Mouse (Mus musculus) midbrain, embryonic 13.5 days (tissue): ENCODE measurements around the gene Ccdc39. TPM values are rescaled to one million over a fixed set of nuclear protein-coding genes. Genes with fewer than 3 reads are reported as not detected.

ENCODE experiments used
- ATAC-seq: fragments of 200-750 bp; cut with Nextera tagmentation; 2 replicates; pipeline ENCODE4 v1.8.0; 2017; ENCODE audit warnings: mild to moderate bottlenecking, moderate TSS enrichment, moderate library complexity
- H3K27ac ChIP-seq: fragments of 300-500 bp; sonication (generic); 2 replicates; pipeline ENCODE4 v1.5.1; 2015; ENCODE audit warnings: inconsistent platforms, mild to moderate bottlenecking, moderate library complexity
- H3K27me3 ChIP-seq: fragments of 300-500 bp; sonication (generic); 2 replicates; pipeline ENCODE4 v1.6.1; 2015; ENCODE audit warnings: mild to moderate bottlenecking, inconsistent platforms
- H3K36me3 ChIP-seq: fragments of 300-500 bp; sonication (generic); 2 replicates; pipeline ENCODE4 v1.6.1; 2015; ENCODE audit warnings: mild to moderate bottlenecking, inconsistent platforms
- H3K4me1 ChIP-seq: fragments of 300-500 bp; sonication (generic); replicated peaks from 2 replicates; pipeline ENCODE4 v1.6.1; 2015; ENCODE audit warnings: inconsistent platforms
- H3K4me2 ChIP-seq: fragments of 300-500 bp; sonication (generic); replicated peaks from 2 replicates; pipeline ENCODE4 v1.6.1; 2015; ENCODE audit warnings: moderate library complexity, mild to moderate bottlenecking, inconsistent platforms
- H3K4me3 ChIP-seq: fragments of 300-500 bp; sonication (generic); replicated peaks from 2 replicates; pipeline ENCODE4 v1.5.1; 2015; ENCODE audit warnings: mild to moderate bottlenecking, inconsistent platforms
- H3K9ac ChIP-seq: fragments of 300-500 bp; sonication (generic); replicated peaks from 2 replicates; pipeline ENCODE4 v1.6.1; 2015; ENCODE audit warnings: mild to moderate bottlenecking, inconsistent platforms
- H3K9me3 ChIP-seq: fragments of 300-500 bp; sonication (generic); 2 replicates; pipeline ENCODE4 v1.6.1; 2016; ENCODE audit warnings: mild to moderate bottlenecking, inconsistent platforms
- WGBS: fragments of 180-500 bp; shearing (Covaris S2); methylation state at CpG from one replicate; pipeline ENCODE4 v1.1.7; 2015; 5-methylcytosine and 5-hydroxymethylcytosine counted together
- polyA plus RNA-seq: library from polyadenylated mRNA; unstranded; fragments of >200 nt; fragmentation: Nextera tagmentation; extraction: Ambion mirVana; gene quantifications from 2 replicates; pipeline ENCODE4 v1.2.1, GENCODE M21; 2015

The Ccdc39 gene
- polyA plus RNA-seq = 13.7 and 14.1 TPM in 2 replicates

DNA sequence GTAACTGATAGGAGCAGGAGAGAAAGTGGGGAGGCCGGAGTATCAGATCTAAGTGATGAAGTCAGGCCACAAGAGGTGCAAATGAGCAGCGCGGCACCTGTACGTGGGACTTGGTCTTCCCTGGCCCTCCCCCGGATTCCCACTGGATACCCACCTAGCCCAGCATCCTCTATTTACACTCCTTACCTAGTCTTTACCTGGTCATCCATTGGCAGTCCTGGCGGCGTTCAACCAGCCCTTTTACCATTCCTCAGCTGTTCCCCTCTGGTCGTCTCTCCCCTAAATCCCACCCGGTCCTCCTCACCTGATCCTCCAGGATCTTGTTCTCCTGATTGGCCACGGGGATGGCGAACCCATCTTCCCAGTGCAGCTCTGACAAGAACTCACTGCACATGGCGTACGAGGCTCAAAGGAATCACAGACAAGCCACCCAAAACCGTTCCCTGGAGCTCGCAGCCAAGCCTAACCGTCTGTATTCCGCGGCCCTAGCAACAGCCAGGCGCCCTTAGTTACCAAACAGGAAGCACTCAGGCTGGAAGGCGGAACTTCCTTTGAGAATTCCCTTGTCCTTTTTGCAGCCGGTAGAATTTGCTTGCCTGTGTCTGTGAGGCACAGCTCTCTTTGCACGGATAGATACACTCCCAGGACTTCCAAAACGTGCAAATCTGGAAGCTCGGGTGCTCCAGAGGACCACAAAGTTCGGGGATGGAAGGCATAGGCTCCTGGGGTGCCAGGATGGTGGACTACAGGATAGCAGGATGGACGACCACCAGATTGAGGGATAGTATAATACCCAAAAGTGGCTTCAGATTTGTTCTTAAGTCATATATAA is at the start of gene Ccdc39:
Gene Ccdc39, minus strand, starts transcription at position 510 of the 832 bp plus-strand sequence.
- H3K36me3 ChIP-seq = no peaks in the 10 kb centered on the region
- H3K9me3 ChIP-seq = no peaks in the 10 kb centered on the region
- peaks cover 11% of the 10 kb centered on the region for H3K4me1 ChIP-seq
- peak within 1 kb of the TSS; percentile 76 for H3K9ac ChIP-seq
- H3K27ac ChIP-seq = peak within 1 kb of the TSS; percentile 76
- peak within 1 kb of the TSS; percentile 87 for H3K4me2 ChIP-seq
- peak; percentile 96 for ATAC-seq
- no peaks in the 10 kb centered on the region for H3K27me3 ChIP-seq
- WGBS = 5% methylated on average over 26 of the region's 26 CpGs
- peak within 1 kb of the TSS; percentile 54 for H3K4me3 ChIP-seq

DNA sequence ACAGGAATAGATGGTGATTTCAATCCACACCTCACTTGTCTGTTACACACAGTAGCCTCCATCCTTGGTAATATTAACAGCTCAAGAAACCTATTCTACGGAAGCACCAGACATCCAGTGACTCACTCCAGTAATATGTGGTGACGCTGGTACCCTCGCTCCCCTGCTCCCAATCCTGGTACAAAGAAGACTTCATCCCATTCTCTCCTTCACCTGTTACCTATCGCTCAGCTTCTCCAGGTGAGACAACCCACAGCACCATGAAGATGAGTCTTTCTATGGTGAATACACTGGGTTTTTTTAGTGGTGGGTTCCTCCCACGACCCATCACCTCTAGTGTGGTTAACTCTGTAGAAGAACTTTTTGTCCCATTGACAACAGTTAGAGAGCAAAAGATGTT is 49.3 kb upstream of the Ccdc39 start:
- H3K27me3 ChIP-seq = no peaks in the 10 kb centered on the region
- no peak for ATAC-seq
- WGBS = 94% methylated on average over 5 of the region's 5 CpGs
- H3K4me2 ChIP-seq = no peak overlapping the region
- H3K9ac ChIP-seq = no peak overlapping the region
- no peaks in the 10 kb centered on the region for H3K4me1 ChIP-seq
- no peaks in the 10 kb centered on the region for H3K36me3 ChIP-seq
- H3K4me3 ChIP-seq = no peak overlapping the region
- no peak overlapping the region for H3K27ac ChIP-seq
- H3K9me3 ChIP-seq = no peaks in the 10 kb centered on the region

DNA sequence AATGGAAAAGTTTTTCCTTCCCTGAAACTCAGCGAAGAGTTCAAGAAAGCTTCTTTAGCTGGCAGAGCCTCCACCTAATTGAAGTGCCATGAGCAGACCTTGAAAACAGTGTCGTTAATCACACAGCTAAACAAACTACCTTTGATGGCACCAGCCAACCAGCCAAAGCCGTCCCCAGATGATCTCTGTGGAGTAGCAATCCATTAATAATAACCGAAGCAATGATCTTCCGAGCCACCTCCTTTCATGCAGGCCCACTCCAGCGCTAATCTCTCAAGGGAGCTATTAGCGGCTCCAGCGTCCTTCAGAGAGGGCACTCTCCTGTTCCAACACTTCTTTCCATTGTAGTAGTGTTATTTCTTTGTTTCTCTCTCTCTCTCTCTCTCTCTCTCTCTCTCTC is 43.3 kb upstream of the Ccdc39 start:
- WGBS = 15% methylated on average over 8 of the region's 8 CpGs
- H3K36me3 ChIP-seq = no peaks in the 10 kb centered on the region
- 0 out of 2 replicates have a peak overlapping the region, but pooled peaks have one; percentile 10 for H3K4me2 ChIP-seq
- no peaks in the 10 kb centered on the region for H3K9me3 ChIP-seq
- H3K9ac ChIP-seq = no peak overlapping the region
- H3K4me1 ChIP-seq = peaks cover 20% of the 10 kb centered on the region
- no peak overlapping the region; the same call in 1 of the 2 replicates for H3K27ac ChIP-seq
- no peaks in the 10 kb centered on the region for H3K27me3 ChIP-seq
- peak; percentile 73 for ATAC-seq
- H3K4me3 ChIP-seq = no peak overlapping the region

DNA sequence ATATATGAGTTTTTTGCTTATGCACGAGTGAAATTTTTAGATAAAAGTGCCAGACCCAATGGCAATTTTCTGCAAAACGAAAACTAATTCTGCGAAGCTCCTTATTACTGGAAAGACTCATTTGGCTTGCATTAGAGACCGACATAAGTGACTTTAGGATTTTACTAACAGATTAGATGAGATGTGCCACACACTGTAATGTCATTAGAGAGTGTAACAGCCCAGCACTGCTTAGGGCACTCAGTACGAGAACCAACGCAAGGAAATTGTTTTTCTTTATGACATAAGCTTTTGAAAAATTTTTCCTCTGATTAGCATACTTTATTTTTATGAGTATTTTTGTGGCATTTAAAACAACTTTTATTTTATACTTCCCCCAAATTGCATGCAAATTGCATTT is 39.0 kb upstream of the Ccdc39 start:
- no peak overlapping the region for H3K4me2 ChIP-seq
- H3K36me3 ChIP-seq = no peaks in the 10 kb centered on the region
- H3K9me3 ChIP-seq = no peaks in the 10 kb centered on the region
- no peak overlapping the region for H3K4me3 ChIP-seq
- ATAC-seq = no peak
- H3K27me3 ChIP-seq = no peaks in the 10 kb centered on the region
- H3K9ac ChIP-seq = no peak overlapping the region
- no peak overlapping the region for H3K27ac ChIP-seq
- H3K4me1 ChIP-seq = peaks cover 19% of the 10 kb centered on the region
- WGBS = 85% methylated on average over 6 of the region's 6 CpGs

DNA sequence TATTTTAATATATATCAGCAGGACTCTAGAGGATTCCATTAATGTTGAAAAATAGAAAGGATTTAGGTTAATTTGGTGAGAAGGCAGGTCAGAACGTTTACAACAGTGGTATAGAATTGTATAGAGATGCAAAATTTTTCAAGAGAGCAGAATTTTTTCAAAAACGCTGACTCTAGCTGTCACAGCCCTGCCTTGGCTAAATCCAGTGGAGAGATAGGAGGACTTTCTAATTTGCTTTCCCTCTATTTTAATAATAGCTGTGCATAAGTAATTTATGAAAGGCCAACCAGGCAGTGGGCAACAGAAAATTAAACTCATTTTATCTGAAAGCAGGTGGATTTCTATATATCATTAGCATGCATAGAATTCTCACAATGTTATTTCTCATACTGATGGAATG is 38.6 kb upstream of the Ccdc39 start:
- peaks cover 15% of the 10 kb centered on the region for H3K4me1 ChIP-seq
- H3K36me3 ChIP-seq = no peaks in the 10 kb centered on the region
- H3K9me3 ChIP-seq = no peaks in the 10 kb centered on the region
- ATAC-seq = no peak
- H3K9ac ChIP-seq = no peak overlapping the region
- no peaks in the 10 kb centered on the region for H3K27me3 ChIP-seq
- H3K4me3 ChIP-seq = no peak overlapping the region
- H3K27ac ChIP-seq = no peak overlapping the region
- WGBS = 69% methylated on average over 2 of the region's 2 CpGs
- H3K4me2 ChIP-seq = no peak overlapping the region

DNA sequence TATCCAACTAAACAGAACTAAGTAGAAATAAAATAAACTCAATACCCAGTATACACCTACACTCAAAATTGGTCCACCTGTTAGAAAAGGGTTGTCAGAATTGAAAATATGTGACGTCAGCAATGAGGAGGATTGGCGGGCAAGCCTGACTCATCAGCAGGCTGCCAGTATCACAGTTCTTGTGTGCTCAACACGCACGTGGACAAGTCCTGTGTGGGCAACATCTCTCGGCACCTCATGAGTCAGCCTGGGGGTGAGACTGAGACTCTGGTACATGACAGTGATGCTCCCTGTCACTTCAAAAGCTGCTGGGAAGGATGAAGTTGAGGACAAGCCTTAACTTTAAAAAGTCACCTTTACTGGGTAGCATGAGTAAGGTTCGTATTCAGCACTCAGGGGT is 34.6 kb upstream of the Ccdc39 start:
- Histone ChIP-seq H3K36me3 (no peaks in the 10 kb centered on the region), H3K4me3 (no peak overlapping the region), H3K9ac (no peak overlapping the region), H3K4me2 (no peak overlapping the region), H3K4me1 (peaks cover 5% of the 10 kb centered on the region), H3K27ac (no peak overlapping the region), H3K27me3 (no peaks in the 10 kb centered on the region), H3K9me3 (no peaks in the 10 kb centered on the region)
- 94% methylated on average over 6 of the region's 6 CpGs for WGBS
- no peak for ATAC-seq

DNA sequence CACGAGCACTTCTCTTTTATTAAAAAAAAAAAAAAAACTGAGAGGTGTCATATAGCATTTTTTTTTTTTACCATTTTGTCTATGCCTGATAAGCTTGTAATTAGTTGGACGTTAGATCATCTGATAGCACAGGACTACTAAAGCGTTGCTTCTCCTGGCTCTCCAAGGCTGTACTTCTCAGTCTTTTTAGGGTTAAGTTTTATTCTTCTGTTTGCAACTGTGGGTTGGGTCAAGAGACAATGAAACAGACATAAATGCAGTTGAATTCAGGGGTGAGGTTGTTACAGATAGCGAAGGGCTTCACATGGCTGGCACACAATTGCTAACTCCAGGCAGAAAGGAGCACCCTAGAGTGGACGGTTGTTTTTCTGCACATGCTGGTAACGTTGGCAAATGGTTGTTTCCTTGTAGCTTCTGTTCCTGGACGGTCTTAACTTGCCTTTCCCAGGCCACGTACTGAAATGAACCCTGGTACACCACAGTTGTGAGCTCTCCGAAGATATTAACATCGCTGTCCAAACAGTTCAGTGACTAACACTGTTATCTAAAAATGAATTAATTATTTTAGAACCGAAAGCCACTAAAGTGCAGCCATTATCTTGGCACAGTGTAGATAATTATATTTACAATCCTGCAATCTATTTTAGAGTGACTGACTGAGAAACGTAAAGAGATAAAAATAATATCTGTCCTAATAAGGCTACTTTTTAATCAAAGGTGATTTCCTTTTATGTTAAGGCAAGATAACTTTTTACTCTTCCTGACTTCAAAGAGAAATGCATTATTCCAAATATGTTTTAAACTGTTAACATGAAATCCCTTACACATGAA is 30.6 kb upstream of the Ccdc39 start:
- no peak overlapping the region for H3K9ac ChIP-seq
- peaks cover 11% of the 10 kb centered on the region for H3K4me1 ChIP-seq
- no peak for ATAC-seq
- no peak overlapping the region for H3K4me2 ChIP-seq
- H3K27me3 ChIP-seq = no peaks in the 10 kb centered on the region
- no peak overlapping the region for H3K27ac ChIP-seq
- no peaks in the 10 kb centered on the region for H3K9me3 ChIP-seq
- H3K36me3 ChIP-seq = no peaks in the 10 kb centered on the region
- WGBS = 77% methylated on average over 12 of the region's 12 CpGs
- H3K4me3 ChIP-seq = no peak overlapping the region

DNA sequence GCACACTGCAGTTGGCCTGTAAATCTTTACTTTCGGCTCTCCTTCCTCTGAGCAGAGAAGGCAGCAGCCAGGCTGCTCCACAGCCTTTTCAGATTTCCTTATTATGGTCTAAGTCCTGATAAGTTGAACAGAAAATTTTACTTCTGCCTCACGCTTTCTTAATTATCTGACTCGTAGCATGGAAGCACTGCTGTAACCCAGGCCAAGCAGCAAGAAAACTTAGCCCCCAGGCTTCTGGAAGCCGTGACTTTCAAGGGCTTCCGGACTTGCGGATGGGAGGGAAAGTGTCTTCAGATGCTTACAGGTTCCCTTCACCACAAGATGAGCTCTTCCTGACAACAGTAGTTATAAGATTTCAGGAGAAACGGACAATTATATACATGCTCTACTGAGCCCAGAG is 29.7 kb upstream of the Ccdc39 start:
- Histone ChIP-seq H3K9me3 (no peaks in the 10 kb centered on the region), H3K4me3 (no peak overlapping the region), H3K36me3 (no peaks in the 10 kb centered on the region), H3K27ac (peak overlapping the region; percentile 17; the same call in 1 of the 2 replicates), H3K9ac (no peak overlapping the region), H3K4me2 (no peak overlapping the region), H3K4me1 (peaks cover 11% of the 10 kb centered on the region), H3K27me3 (no peaks in the 10 kb centered on the region)
- no peak for ATAC-seq
- WGBS = 74% methylated on average over 7 of the region's 7 CpGs

DNA sequence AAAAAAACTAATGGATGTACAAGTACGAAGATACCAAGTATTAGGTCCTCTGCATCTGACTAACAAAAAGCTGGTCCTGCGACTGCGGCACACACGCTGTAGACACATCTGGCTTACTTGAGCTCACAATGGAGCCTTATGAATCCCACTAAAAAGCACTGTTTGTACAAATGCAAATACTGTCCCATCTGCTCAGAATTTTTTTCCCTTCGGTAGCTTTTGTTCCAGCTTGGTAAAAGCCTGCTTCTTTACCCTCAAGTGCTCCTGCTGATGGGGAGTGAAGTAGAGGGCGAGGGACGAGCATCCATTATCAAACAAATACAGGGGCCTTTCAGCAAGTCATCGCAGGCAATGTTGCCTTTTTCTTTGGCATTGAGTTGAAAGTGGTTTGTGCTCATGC is 29.3 kb upstream of the Ccdc39 start:
- H3K4me3 ChIP-seq = no peak overlapping the region
- H3K9me3 ChIP-seq = no peaks in the 10 kb centered on the region
- 33% methylated on average over 8 of the region's 8 CpGs for WGBS
- H3K27ac ChIP-seq = peak overlapping the region; percentile 17; the same call in 1 of the 2 replicates
- H3K9ac ChIP-seq = no peak overlapping the region
- H3K4me2 ChIP-seq = no peak overlapping the region
- 0 out of 2 replicates have a peak, but pooled peaks have one; percentile 40 for ATAC-seq
- no peaks in the 10 kb centered on the region for H3K36me3 ChIP-seq
- H3K4me1 ChIP-seq = peaks cover 11% of the 10 kb centered on the region
- H3K27me3 ChIP-seq = no peaks in the 10 kb centered on the region

DNA sequence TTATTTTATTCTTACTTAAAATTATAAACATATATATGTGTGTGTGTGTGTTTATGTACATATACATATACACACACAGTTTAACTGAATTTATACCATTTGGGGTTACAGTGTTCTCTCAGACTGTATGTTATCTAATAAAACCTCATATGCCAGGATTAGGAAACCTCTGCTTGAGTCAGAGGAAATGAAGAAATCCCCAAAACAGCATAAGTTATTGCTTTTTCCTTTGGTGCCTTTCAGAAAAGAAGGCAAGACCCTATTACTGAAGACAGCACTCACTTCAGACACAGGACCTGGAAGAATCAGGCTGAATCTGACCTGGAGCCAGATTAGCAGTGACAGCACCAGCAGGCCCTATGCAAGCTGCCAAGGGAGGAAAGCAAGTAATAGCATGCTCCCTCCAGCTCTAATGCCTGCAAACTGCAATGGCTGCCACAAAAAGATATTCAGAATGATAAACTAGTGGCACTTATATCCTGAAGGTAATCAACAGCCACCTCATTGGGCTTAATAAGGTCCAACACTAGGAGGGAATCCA is 20.0 kb upstream of the Ccdc39 start:
- Histone ChIP-seq H3K4me1 (no peaks in the 10 kb centered on the region), H3K4me3 (no peak overlapping the region), H3K9me3 (no peaks in the 10 kb centered on the region), H3K9ac (no peak overlapping the region), H3K27me3 (no peaks in the 10 kb centered on the region), H3K36me3 (no peaks in the 10 kb centered on the region), H3K27ac (no peak overlapping the region), H3K4me2 (no peak overlapping the region)
- ATAC-seq = no peak

DNA sequence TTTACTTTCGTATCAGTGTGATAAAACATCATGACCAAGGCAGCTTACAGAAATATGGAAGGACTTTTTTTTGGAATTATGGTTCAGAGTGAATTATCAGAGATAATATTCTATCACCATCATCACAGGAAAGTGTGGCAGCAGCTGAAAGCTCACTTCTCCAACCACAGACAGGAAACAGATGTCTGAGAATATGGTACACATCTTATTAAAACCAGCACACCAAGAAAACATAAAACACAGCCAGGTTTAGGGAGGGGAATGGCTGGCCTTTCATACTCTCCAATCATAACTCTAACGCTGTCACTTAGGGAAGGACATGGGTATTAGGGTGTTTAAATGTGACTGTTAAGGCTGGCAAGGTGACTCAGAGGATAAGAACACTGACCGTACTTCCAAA is 14.8 kb upstream of the Ccdc39 start:
- Histone ChIP-seq H3K4me1 (no peaks in the 10 kb centered on the region), H3K9me3 (no peaks in the 10 kb centered on the region), H3K36me3 (no peaks in the 10 kb centered on the region), H3K4me2 (no peak overlapping the region), H3K27ac (no peak overlapping the region), H3K9ac (no peak overlapping the region), H3K4me3 (no peak overlapping the region), H3K27me3 (no peaks in the 10 kb centered on the region)
- WGBS = 93% methylated on average over 3 of the region's 3 CpGs
- ATAC-seq = no peak

DNA sequence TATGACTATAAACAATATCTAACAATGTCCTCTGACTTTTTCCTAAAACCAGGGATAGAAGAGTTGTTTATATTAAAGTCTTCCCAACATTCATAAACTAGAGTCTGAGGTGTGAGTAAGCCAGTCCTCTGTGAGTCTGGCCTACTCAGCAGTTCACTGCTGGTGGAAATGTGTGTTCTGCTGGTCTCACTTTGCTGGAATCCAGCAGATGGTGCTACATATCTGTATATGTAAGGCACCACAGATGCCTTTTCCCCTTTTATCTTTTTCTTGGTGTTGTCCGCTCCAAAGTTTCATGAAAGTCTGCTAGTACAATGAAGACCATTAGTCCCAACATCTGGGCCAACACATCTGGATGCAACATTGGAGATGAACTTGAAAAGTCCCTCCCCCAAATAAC is 9.0 kb upstream of the Ccdc39 start:
- no peaks in the 10 kb centered on the region for H3K36me3 ChIP-seq
- 66% methylated on average over 1 of the region's 1 CpGs for WGBS
- H3K4me3 ChIP-seq = no peak overlapping the region
- no peak overlapping the region for H3K9ac ChIP-seq
- ATAC-seq = no peak
- no peaks in the 10 kb centered on the region for H3K4me1 ChIP-seq
- H3K27me3 ChIP-seq = no peaks in the 10 kb centered on the region
- no peaks in the 10 kb centered on the region for H3K9me3 ChIP-seq
- no peak overlapping the region for H3K4me2 ChIP-seq
- no peak overlapping the region for H3K27ac ChIP-seq
